Mouse (Mus musculus): ENCODE results near the gene Coa3. TPM values are rescaled to one million over a fixed set of nuclear protein-coding genes. Genes with fewer than 3 reads are reported as not detected.

The Coa3 gene
- total RNA-seq, 1 experiment from 2014 or later: 24.6 TPM

DNA sequence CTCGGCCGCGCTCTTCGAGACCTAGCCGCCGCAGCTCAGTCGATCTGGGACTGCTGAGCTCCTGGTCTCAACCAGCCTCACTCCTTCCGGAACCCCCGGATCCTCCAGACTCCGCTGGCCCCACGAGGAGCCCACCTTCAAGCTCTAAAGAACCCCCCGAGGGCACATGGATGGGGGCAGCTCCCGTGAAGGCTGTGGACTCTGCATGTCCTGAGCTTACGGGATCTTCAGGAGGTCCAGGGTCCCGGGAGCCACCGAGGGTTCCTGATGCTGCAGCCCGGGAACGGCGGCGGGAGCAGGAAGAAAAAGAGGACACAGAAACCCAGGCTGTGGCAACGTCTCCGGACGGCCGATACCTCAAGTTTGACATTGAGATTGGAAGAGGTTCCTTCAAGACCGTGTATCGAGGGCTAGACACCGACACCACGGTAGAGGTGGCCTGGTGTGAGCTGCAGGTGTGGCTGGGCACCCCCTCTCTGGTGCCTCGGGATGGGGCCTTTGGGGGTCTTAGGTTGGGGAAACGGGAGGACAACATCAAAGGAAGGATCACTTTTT is 18.0 kb downstream of the Coa3 start:
- 0 out of 4 replicates have a peak, but pooled peaks of 1 of the 2 experiments have one; percentile 5 for ATAC-seq (replicated peaks in 1 of 2; ENCODE audit: insufficient read depth in 1 of 2, low FRiP score in 2 of 2, low TSS enrichment in 1 of 2, low read depth in 1 of 2, poor library complexity in 2 of 2, severe bottlenecking in 2 of 2)

DNA sequence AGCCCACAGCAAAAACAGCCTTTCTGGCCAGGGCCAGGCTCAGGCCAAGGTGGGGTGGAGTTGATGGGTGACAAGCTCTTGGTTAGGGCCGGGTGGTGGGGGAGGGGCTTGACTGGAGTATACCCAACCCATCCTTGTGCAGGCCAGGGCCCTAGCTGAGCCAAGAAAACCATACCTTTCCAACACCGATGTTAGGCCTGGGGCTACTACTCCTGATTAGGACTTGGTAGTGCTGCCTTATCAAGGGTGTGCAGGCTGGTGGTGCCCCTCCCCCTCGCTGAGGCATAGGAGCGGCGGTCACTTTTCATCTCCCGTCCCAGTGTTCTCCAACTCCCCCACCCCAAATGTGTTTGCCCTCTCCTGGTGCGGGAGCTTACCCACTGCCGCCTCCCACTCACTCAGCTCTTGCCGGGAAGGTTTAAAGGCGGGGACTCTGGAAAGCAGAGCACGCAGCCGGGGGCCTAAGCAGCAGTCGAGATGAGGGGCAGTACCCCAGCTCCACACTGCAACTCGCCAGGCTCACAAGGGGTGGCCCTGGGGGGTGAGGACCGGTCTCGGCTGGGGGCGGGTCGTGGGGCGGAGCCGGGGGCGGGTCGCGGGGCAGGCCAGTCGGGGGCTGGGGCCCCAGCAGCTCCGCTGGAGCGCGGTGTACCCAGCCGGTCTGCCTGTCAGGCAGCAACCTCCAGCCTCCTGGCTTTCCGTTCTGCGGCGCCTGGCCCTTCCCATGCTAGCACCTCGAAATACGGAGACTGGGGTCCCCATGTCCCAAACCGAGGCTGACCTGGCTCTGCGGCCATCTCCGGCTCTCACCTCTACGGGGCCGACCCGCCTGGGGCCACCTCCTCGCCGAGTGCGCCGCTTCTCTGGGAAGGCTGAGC is 18.7 kb downstream of the Coa3 start, which contains the start of gene Wnk4:
Gene Wnk4, plus strand, starts transcription at position 620 of the 878 bp plus-strand sequence.
- ATAC-seq (replicated peaks in 1 of 2; ENCODE audit: insufficient read depth in 1 of 2, low FRiP score in 2 of 2, low TSS enrichment in 1 of 2, low read depth in 1 of 2, poor library complexity in 2 of 2, severe bottlenecking in 2 of 2): peak in 1 of 2 experiments; percentile 23; a peak in 3 of 4 replicates

DNA sequence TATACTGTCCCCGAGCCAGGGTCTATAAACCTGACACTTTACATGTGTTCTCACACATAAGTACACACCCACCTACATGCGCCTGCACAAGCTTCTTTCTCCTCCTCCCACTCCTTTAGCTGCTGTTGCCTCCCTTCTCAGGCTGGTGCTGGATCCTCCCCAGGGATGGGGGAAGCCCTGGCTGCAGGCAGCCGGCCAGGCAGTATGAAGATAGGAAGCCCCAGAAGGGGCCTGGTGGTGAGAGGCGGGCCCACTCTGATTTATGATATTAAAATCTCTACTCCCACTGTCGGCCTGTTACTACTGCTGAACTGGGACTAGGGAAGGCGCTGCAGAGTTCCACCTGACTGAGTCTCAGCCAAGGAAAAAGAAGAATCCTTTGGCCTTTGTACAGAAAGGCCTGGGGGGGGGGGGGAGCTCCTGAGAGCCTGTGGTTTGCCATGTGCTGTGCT is 19.6 kb downstream of the Coa3 start:
- no peak for ATAC-seq (replicated peaks in 1 of 2; ENCODE audit: insufficient read depth in 1 of 2, low FRiP score in 2 of 2, low TSS enrichment in 1 of 2, low read depth in 1 of 2, poor library complexity in 2 of 2, severe bottlenecking in 2 of 2)

- no peak for ATAC-seq (replicated peaks in 1 of 2; ENCODE audit: insufficient read depth in 1 of 2, low FRiP score in 2 of 2, low TSS enrichment in 1 of 2, low read depth in 1 of 2, poor library complexity in 2 of 2, severe bottlenecking in 2 of 2)
These were observed 22.8 kb downstream of the Coa3 start for GRCm38 (mm10) chr11:101255826-101256775.

DNA sequence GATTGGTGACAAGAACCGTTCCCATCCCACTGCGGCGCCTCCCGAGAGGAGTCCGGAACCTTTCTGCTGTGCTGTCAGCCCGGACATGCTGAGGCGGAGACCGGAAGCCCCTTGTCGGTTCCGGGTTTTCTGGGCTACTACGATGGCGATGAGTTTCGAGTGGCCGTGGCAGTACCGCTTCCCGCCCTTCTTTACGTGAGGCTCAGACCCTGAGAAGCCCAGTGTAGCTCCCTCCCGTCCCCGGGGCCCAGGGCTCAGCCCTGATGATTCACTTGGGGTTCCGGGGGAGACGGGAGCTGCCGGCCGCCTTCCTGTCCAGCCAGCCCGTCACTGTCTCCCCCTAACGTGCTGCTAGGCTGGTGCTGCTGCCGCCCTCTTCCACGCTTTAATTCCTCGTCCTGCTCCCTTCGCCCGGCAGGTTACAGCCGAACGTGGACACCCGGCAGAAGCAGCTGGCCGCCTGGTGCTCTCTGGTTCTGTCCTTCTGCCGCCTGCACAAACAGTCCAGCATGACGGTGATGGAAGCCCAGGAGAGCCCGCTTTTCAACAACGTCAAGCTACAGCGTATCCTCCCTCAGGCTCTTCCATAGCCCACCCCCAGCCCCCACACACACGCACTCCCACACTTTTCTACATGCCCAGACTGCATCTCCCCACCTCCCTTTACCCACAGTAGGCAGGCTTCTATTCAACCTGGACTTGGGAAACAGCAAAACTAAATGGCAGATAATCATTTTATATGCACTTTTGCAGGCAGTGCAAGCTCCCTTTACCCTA is 25.1 kb downstream of the Coa3 start, which contains the start of gene Vps25:
Gene Vps25, plus strand, starts transcription at position 95 of the 777 bp plus-strand sequence.
- ATAC-seq (replicated peaks in 1 of 2; ENCODE audit: insufficient read depth in 1 of 2, low FRiP score in 2 of 2, low TSS enrichment in 1 of 2, low read depth in 1 of 2, poor library complexity in 2 of 2, severe bottlenecking in 2 of 2): peak; percentile 82 to 96

DNA sequence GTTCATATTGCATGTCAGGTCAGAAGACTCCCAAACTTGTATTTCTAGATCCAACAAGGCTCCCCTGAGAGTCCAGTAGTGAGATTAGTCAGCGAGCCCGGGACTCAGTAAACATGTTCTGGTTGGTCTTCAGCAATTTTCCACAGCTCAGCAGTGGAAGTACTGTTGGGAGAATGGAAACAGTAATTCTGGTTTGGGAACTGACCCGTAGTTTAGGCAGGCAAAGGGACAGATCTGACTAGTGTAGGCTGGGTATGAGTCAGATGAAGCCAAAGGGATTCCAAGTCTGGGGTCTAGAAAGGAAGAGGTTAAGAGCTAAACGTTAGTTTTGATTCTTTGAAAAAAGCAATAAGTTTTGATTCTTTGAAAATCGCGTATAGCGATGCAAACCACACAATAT is 26.0 kb downstream of the Coa3 start:
- no peak for ATAC-seq (replicated peaks in 1 of 2; ENCODE audit: insufficient read depth in 1 of 2, low FRiP score in 2 of 2, low TSS enrichment in 1 of 2, low read depth in 1 of 2, poor library complexity in 2 of 2, severe bottlenecking in 2 of 2)

DNA sequence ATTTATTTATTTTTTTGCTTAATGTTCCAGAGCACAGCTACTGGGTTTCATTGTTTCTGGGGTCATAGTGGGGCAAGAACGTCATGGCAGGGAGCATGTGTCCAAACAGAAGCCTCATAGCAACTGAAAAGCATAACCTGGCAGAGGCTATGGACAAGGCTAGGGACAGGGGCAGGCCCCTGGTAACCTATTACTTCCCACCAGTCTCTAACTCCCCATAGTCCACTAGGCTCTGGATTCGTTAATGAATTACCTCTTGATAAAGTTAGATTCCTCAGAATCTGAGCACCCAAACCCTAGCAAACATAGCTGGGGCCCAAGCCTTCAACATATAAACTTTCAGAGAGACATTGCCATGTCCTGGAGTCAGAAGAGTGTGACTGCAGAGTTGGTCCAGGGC is 27.9 kb downstream of the Coa3 start:
- ATAC-seq (replicated peaks in 1 of 2; ENCODE audit: insufficient read depth in 1 of 2, low FRiP score in 2 of 2, low TSS enrichment in 1 of 2, low read depth in 1 of 2, poor library complexity in 2 of 2, severe bottlenecking in 2 of 2): no peak

- ATAC-seq (replicated peaks in 1 of 2; ENCODE audit: insufficient read depth in 1 of 2, low FRiP score in 2 of 2, low TSS enrichment in 1 of 2, low read depth in 1 of 2, poor library complexity in 2 of 2, severe bottlenecking in 2 of 2): peak in 1 of 2 experiments; percentile 51; a peak in 1 of 4 replicates
These were observed 30.5 kb downstream of the Coa3 start for GRCm38 (mm10) chr11:101248258-101248994.

GRCm38 (mm10) chr11:101247521-101248030 is 31.3 kb downstream of the Coa3 start:
- no peak for ATAC-seq (replicated peaks in 1 of 2; ENCODE audit: insufficient read depth in 1 of 2, low FRiP score in 2 of 2, low TSS enrichment in 1 of 2, low read depth in 1 of 2, poor library complexity in 2 of 2, severe bottlenecking in 2 of 2)

DNA sequence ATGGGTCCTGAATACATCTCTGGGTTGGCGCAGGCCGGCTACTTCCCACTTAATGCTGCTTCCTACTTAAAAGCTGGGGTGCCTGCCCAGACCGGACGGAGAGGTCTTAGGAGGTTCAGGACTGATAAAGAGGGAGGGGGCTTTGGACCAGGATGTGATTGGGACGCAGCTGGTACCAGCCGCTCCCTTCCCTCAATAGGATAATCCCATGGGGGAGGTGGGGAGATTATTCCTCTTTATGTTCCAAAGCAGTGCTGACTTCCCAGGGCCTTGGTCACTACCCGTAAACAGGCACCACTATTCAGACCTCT is 32.3 kb downstream of the Coa3 start:
- no peak for ATAC-seq (replicated peaks in 1 of 2; ENCODE audit: insufficient read depth in 1 of 2, low FRiP score in 2 of 2, low TSS enrichment in 1 of 2, low read depth in 1 of 2, poor library complexity in 2 of 2, severe bottlenecking in 2 of 2)

DNA sequence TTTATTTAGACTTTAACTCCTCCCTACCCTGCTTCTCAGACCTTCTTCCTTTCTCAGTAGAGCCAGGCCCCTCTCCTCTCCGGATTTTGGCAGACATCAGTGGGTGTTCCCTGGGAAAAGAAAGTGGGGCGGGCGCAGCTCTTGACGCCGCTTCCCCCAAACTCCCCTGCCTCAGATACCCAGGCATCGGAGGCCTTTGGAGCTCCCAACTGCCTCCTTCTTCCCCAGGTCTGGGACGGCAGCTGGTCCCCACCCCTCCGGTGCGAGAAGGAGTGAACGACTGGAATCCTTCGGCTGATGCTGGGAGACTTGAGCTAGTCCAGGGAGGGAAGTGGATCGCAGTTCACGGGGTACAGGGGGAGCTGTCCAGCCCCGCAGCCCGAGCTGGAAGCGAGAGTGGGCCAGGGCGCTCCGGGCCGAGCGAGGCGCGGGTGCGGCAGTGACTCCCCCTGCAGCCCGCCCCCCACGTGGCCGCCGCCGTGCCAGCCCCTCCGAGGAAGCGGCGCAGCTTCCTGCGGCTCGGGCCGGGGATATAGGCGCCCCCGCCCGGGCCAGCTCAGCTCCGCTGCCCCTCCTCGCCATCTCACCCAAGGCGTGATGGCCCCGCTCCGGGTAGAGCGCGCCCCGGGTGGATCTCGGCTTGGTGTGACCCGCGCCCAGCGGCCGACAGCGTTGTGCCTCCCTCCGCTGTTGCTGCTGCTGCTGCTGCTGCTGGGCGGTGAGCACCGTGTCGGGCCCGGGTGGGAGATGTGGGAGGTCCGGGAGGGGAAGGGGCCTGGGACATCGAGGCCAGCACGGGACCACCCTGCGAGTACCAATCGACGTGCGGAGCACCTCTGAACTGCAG is 32.8 kb downstream of the Coa3 start, which contains the start of gene Ramp2:
Gene Ramp2, plus strand, starts transcription at position 174 of the 847 bp plus-strand sequence.
- ATAC-seq (replicated peaks in 1 of 2; ENCODE audit: insufficient read depth in 1 of 2, low FRiP score in 2 of 2, low TSS enrichment in 1 of 2, low read depth in 1 of 2, poor library complexity in 2 of 2, severe bottlenecking in 2 of 2): peak; percentile 17 to 25; a peak in 2 of 4 replicates

GRCm38 (mm10) chr11:101245071-101245470 is 33.8 kb downstream of the Coa3 start:
- no peak for ATAC-seq (replicated peaks in 1 of 2; ENCODE audit: insufficient read depth in 1 of 2, low FRiP score in 2 of 2, low TSS enrichment in 1 of 2, low read depth in 1 of 2, poor library complexity in 2 of 2, severe bottlenecking in 2 of 2)

DNA sequence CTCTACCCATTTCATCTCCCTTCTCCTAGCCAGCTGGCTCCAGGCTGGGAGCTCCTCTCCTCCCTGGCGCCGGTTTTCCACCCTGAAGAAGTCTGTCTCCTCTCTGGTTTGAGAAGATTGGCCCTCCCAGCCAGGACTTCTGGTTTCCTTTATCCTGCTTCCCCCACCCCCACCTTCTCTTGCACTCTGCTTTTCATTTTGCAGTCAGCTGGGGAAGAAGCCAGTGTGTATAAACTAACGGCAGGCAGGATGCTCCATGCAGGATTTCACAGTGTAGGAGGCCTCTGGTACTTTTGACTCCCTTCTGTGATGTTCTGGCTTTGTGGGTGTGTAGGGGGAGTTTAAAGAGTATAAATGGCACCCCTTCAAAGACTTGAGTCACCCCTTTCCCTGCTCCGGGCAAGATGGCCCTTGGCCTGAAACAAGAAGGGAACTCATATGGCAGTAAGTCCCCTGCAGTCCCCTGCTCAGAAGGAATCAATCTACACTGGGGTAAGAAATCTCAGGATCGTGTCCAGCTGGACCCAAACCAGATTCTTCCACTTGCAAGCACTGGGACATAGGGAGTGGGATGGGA is 40.8 kb downstream of the Coa3 start:
- no peak for ATAC-seq (replicated peaks in 1 of 2; ENCODE audit: insufficient read depth in 1 of 2, low FRiP score in 2 of 2, low TSS enrichment in 1 of 2, low read depth in 1 of 2, poor library complexity in 2 of 2, severe bottlenecking in 2 of 2)

DNA sequence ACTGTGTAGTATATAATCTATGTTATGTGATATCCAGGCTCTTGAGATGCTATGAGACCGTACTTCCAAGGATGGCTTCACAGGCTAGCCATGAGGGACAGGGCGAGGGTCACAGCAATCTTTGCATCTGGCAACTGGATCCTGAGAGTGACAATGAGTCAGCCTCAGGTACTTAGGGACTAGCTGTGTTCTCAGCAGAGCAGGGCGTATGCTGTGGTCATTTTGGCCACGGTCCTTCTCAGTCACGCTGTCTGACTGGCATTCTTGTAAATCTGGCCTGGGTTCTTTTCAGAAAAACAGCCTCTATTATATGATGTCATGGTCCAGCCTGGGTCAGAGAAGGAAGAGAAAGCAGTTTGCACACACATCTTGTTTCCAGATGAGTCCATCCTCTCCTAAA is 42.1 kb downstream of the Coa3 start:
- ATAC-seq (replicated peaks in 1 of 2; ENCODE audit: insufficient read depth in 1 of 2, low FRiP score in 2 of 2, low TSS enrichment in 1 of 2, low read depth in 1 of 2, poor library complexity in 2 of 2, severe bottlenecking in 2 of 2): no peak

DNA sequence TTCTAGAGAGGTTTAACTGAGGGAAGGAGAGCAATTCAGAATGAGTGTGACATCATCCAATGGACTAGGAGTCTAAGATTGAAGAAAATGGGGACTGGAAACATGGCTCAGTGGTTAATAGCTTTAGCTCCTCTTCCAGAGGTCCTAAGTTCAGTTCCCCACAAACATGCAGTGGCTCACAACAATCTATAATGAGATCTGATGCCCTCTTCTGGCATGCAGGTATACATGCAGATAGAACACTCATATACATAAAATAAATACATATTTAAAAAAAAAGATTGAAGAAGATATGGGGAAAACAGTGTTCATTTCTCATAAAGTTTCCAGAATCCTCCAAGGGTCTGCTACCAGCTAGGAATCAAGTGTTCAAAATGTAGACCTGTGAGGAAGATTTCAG is 43.5 kb downstream of the Coa3 start:
- ATAC-seq (replicated peaks in 1 of 2; ENCODE audit: insufficient read depth in 1 of 2, low FRiP score in 2 of 2, low TSS enrichment in 1 of 2, low read depth in 1 of 2, poor library complexity in 2 of 2, severe bottlenecking in 2 of 2): no peak

Data from hematopoietic stem cell, adult 5-6 weeks (primary cell).